Mouse (Mus musculus): ENCODE measurements around the gene Them7. TPM values are rescaled to one million over a fixed set of nuclear protein-coding genes. Genes with fewer than 3 reads are reported as not detected.
A peak's percentile ranks its signal among the peaks of the same experiment; 100 is the strongest.

Gene Them7
- polyA plus RNA-seq, 1 experiment, result not detected

DNA sequence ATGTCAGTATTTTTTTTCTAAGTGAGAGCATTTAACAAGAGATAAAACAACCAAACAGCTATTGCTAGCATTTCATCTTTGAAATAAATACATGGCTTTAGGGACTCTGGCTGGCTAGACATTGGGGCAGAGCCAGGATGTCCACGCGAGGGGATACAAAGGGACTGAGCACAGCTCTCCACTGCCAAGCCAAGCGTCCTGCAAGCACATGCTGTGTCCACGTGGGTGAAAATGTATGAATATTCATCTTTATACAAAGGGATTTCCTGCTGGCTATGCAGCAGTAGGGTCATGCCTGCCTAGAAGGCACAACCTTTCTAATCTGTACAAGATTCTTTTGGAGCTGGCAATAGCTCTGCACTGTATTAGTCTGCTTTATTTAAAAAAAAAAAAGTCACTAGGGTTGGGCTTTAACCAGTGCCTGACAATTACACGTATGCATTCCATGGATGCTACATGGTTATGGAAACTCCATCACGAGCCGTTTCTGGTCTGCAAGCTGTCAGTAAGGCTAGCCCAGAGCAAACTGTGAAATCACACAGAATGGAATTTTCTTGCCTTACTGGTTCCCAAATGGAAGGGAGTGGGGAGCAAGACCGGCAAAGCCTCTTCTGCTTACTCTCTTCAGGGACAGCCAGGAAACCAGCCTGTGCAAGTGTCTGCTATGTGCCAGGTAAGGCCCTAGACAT, 192.7 kb downstream of the Them7 start:
- no peak overlapping the region for H3K4me3 ChIP-seq (ENCODE audit: insufficient read depth, low read length)
- H3K27ac ChIP-seq (ENCODE audit: insufficient read depth, low read length), result no peak overlapping the region
- no peaks in the 10 kb centered on the region for H3K4me1 ChIP-seq (ENCODE audit: control insufficient read depth, insufficient read depth, low read length)
- TF ChIP-seq POLR2A (IDR thresholded peaks at IDR 0.05; ENCODE audit: low read depth, low read length) (no peak), CTCF (IDR thresholded peaks at IDR 0.05; ENCODE audit: borderline replicate concordance, insufficient read depth, low read length) (no peak)

GRCm38 (mm10) chr2:105417663-105418062, 193.5 kb downstream of the Them7 start:
- no peak for TF ChIP-seq CTCF (IDR thresholded peaks at IDR 0.05; ENCODE audit: borderline replicate concordance, insufficient read depth, low read length)
- no peak for TF ChIP-seq POLR2A (IDR thresholded peaks at IDR 0.05; ENCODE audit: low read depth, low read length)
- Histone ChIP-seq H3K4me1 (ENCODE audit: control insufficient read depth, insufficient read depth, low read length) (no peaks in the 10 kb centered on the region), H3K27ac (ENCODE audit: insufficient read depth, low read length) (no peak overlapping the region), H3K4me3 (ENCODE audit: insufficient read depth, low read length) (no peak overlapping the region)

- no peak for TF ChIP-seq POLR2A (IDR thresholded peaks at IDR 0.05; ENCODE audit: low read depth, low read length)
- no peak for TF ChIP-seq CTCF (IDR thresholded peaks at IDR 0.05; ENCODE audit: borderline replicate concordance, insufficient read depth, low read length)
- no peak overlapping the region for H3K27ac ChIP-seq (ENCODE audit: insufficient read depth, low read length)
- no peaks in the 10 kb centered on the region for H3K4me1 ChIP-seq (ENCODE audit: control insufficient read depth, insufficient read depth, low read length)
- no peak overlapping the region for H3K4me3 ChIP-seq (ENCODE audit: insufficient read depth, low read length)
Measured at GRCm38 (mm10) chr2:105418629-105419227, 194.6 kb downstream of the Them7 start.

DNA sequence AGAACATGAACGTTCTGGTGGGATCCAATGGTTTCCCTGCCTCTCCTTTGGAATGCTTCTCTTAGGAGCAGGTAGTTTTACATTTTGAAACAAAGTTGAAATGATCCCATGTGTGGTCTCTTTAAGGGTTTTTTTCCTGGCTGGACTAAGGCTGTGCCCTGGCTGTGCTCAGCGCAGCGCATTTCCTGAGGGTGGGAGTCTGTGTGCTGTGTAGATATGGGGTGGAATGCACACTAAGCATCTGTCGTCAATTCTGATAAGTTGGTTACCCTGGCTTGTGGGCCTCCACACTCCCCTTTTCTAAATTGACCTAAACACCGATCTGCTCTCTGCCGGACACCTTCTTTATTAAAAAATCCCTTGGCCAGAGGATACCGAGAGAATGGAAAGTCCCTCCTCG, 203.3 kb downstream of the Them7 start:
- Histone ChIP-seq H3K4me1 (ENCODE audit: control insufficient read depth, insufficient read depth, low read length) (no peaks in the 10 kb centered on the region), H3K27ac (ENCODE audit: insufficient read depth, low read length) (no peak overlapping the region), H3K4me3 (ENCODE audit: insufficient read depth, low read length) (no peak overlapping the region)
- no peak for TF ChIP-seq POLR2A (IDR thresholded peaks at IDR 0.05; ENCODE audit: low read depth, low read length)
- no peak for TF ChIP-seq CTCF (IDR thresholded peaks at IDR 0.05; ENCODE audit: borderline replicate concordance, insufficient read depth, low read length)

DNA sequence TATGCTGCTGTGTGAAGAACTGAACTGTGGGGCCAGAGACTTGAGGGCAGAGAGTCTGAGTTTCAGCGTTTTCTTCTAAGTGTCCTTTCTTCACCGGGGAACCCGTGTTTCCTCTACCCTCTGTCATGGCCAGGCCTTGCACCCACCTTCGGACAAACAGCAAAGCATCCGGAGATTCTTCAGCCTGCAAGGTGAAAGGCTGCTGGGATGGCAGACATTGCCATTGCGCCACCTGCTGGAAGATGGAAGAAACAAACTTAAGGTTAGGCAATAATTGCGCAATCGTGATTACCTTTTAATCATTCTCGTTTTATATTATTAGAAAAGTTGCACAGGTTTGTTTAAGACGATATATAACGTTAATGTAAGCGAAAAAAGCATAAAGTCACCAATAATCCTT, 203.9 kb downstream of the Them7 start:
- Histone ChIP-seq H3K4me3 (ENCODE audit: insufficient read depth, low read length) (no peak overlapping the region), H3K27ac (ENCODE audit: insufficient read depth, low read length) (no peak overlapping the region), H3K4me1 (ENCODE audit: control insufficient read depth, insufficient read depth, low read length) (no peaks in the 10 kb centered on the region; the same call in 1 of the 2 replicates)
- no peak for TF ChIP-seq POLR2A (IDR thresholded peaks at IDR 0.05; ENCODE audit: low read depth, low read length)
- peak; percentile 76; the same call in 1 of the 2 replicates for TF ChIP-seq CTCF (IDR thresholded peaks at IDR 0.05; ENCODE audit: borderline replicate concordance, insufficient read depth, low read length)

GRCm38 (mm10) chr2:105428467-105428866, 204.3 kb downstream of the Them7 start:
- H3K4me1 ChIP-seq (ENCODE audit: control insufficient read depth, insufficient read depth, low read length), result peaks cover 3% of the 10 kb centered on the region; the same call in 1 of the 2 replicates
- H3K27ac ChIP-seq (ENCODE audit: insufficient read depth, low read length), result no peak overlapping the region
- H3K4me3 ChIP-seq (ENCODE audit: insufficient read depth, low read length), result no peak overlapping the region
- TF ChIP-seq CTCF (IDR thresholded peaks at IDR 0.05; ENCODE audit: borderline replicate concordance, insufficient read depth, low read length) (no peak), POLR2A (IDR thresholded peaks at IDR 0.05; ENCODE audit: low read depth, low read length) (no peak)

Other genes with a start within 250 kb of the Them7 start
- 209 and 215 TPM in 2 replicates for gene Eif3m, start 207.2 kb upstream of the Them7 start, polyA plus RNA-seq (2011; ENCODE audit: insufficient read length, low read depth, missing spikeins)
- gene Gm11060, start 132.3 kb upstream of the Them7 start, polyA plus RNA-seq (2011; ENCODE audit: insufficient read length, low read depth, missing spikeins), result not detected in 2 replicates
- 1.1 TPM in 1 of 2 replicates, not detected in the other for gene Wt1, start 97.8 kb upstream of the Them7 start, polyA plus RNA-seq (2011; ENCODE audit: insufficient read length, low read depth, missing spikeins)
- 262 and 290 TPM in 2 replicates for gene Rcn1, start 175.0 kb downstream of the Them7 start, polyA plus RNA-seq (2011; ENCODE audit: insufficient read length, low read depth, missing spikeins)

All from embryonic fibroblast, embryonic 13.5 days (primary cell).